Mouse (Mus musculus): Measurements from ENCODE around the gene Myrip. TPM values are rescaled to one million over a fixed set of nuclear protein-coding genes. Genes with fewer than 3 reads are reported as not detected.

The Myrip gene
- polyA plus RNA-seq, 1 experiment from 2014 or later, result 0.55 TPM

DNA sequence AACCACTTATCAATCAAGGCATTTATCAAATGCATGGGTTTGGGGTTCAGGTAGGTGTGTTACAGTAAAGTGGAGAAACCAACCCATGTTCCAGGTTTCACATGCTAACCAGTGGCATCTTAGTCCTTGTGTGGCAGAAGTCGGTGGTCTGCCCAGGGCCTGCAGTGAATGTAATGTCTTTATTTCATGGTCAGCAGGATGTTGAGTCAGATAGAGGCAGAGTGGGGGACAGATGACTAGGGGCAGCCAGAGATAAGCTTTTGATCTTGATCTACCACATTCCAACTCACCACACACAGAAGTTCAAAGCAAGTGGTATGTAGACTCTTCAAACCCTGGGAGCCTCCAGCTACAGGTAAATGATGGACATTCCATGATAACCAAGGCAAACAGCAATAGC lies 219.8 kb downstream of the Myrip start:
- no peak for ATAC-seq (replicated peaks; ENCODE audit: low FRiP score)
- H3K27me3 ChIP-seq (replicated peaks; ENCODE audit: control insufficient read depth, insufficient read depth, low read length), result no peaks in the 10 kb centered on the region; the same call in 1 of the 2 replicates
- no peak for DNase-seq (ENCODE audit: low spot score)
- H3K27ac ChIP-seq (ENCODE audit: low read depth, low read length), result no peak overlapping the region
- H3K36me3 ChIP-seq (ENCODE audit: control insufficient read depth, insufficient read depth, low read length), result no peaks in the 10 kb centered on the region
- H3K9me3 ChIP-seq (ENCODE audit: control insufficient read depth, low read length), result no peaks in the 10 kb centered on the region
- no peak overlapping the region for H3K4me3 ChIP-seq (ENCODE audit: low read depth, low read length)
- no peak overlapping the region for H3K9ac ChIP-seq (ENCODE audit: low read depth, low read length)
- H3K4me1 ChIP-seq (replicated peaks; ENCODE audit: control insufficient read depth, insufficient read depth, low read length), result no peaks in the 10 kb centered on the region
- H3K4me2 ChIP-seq, result no peak overlapping the region
- WGBS, result 25% methylated on average over 1 of the region's 1 CpGs

Other genes starting within 250 kb of the Myrip start
- gene Cx3cr1, start 231.6 kb upstream of the Myrip start, polyA plus RNA-seq (2014; fragmentation: Nextera tagmentation; extraction: Ambion mirVana), result 5.7 and 7.0 TPM in 2 replicates
- not detected in 2 replicates for gene Ccr8, start 209.4 kb upstream of the Myrip start, polyA plus RNA-seq (2014; fragmentation: Nextera tagmentation; extraction: Ambion mirVana)
- 138 and 147 TPM in 2 replicates for gene Slc25a38, start 191.1 kb upstream of the Myrip start, polyA plus RNA-seq (2014; fragmentation: Nextera tagmentation; extraction: Ambion mirVana)
- 1,895 and 1,977 TPM in 2 replicates for gene Rpsa, start 173.8 kb upstream of the Myrip start, polyA plus RNA-seq (2014; fragmentation: Nextera tagmentation; extraction: Ambion mirVana)
- not detected in 2 replicates for gene Mobp, start 151.8 kb upstream of the Myrip start, polyA plus RNA-seq (2014; fragmentation: Nextera tagmentation; extraction: Ambion mirVana)
- gene Eif1b, start 190.7 kb downstream of the Myrip start, polyA plus RNA-seq (2014; fragmentation: Nextera tagmentation; extraction: Ambion mirVana), result 166 and 171 TPM in 2 replicates
- gene Entpd3, start 238.3 kb downstream of the Myrip start, polyA plus RNA-seq (2014; fragmentation: Nextera tagmentation; extraction: Ambion mirVana), result 0.12 and 0.22 TPM in 2 replicates

Data from liver, embryonic 11.5 days (tissue).